Mouse (Mus musculus) adrenal gland, adult 18-20 months (tissue): Measurements from ENCODE around the gene Paox. TPM values are rescaled to one million over a fixed set of nuclear protein-coding genes. Genes with fewer than 3 reads are reported as not detected.

ENCODE experiments used
- DNase-seq, 2 experiments: peaks; one replicate each; pipeline ENCODE4 v3.0.0; 2021 to 2022; ENCODE audit warnings: low spot score in 2 of 2
- total RNA-seq, 2 experiments: library from RNA; stranded (reverse); gene quantifications; 1 replicate in 1 of 2; 2 replicates in 1 of 2; pipeline ENCODE4 v1.2.3; 2021

Paox gene
- total RNA-seq, 2 experiments from 2014 or later: 15.1 to 16.8 TPM

DNA sequence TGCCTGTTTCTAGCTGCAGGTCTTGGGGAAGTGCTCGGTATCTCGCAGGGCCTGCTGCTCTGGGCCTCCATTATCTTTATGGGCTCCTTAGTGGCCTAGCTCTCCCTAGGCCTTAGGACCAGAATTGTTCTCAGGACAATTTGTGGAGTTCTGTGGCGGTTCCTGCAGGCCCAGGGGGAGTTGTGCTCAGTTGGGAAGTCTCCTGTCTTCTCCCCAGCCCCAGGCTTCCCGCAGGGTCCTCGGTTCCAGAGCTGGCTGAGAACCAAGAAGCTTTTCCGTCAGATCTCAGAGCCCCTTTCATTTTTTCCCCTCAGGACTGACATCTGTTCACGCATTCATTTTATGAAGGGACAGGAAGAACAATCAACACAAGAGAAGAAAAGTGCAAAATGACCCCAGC lies 49.1 kb downstream of the Paox start, which contains the start of gene Olfr522:
Olfr522 (minus strand) TSS at position 101 of the 400 bp plus-strand sequence.
- no peak for DNase-seq

DNA sequence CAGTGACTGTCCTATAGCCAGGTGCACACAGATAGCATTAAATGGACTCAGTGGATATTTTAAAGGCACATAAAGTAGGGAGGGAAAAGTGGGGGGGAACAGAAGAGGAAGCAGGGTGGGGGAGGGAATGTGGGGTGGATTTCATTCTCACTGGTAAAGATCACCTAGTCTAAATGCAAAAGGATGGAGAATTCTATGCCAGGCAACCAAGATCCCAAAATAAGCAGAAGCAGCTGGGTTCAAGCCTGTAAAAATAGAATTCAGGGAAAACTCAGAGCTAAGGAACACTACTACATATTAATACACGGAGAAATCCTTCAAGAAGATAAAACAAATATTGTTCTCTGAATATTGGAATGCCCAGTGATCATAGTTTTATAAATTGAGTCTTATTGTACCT lies 52.4 kb downstream of the Paox start:
- DNase-seq: no peak

DNA sequence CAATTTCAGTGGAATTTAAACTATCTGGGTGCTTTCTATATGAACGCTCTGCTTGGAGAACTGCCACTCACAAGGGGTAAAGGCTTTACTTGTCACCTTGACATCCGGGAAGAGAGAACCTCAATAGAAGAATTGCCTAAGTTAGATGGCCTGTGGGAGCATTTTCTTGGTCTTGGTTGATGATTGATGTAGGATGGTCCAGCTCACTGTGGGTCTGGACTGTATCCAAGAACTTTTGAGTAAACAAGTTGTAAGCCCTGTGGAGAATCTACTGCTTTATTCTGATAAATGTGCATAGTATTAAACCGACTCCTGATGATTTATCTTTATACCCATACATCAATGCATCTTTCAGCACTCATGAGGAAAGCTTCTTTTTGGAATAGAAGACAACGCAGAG lies 53.8 kb downstream of the Paox start:
- no peak for DNase-seq

DNA sequence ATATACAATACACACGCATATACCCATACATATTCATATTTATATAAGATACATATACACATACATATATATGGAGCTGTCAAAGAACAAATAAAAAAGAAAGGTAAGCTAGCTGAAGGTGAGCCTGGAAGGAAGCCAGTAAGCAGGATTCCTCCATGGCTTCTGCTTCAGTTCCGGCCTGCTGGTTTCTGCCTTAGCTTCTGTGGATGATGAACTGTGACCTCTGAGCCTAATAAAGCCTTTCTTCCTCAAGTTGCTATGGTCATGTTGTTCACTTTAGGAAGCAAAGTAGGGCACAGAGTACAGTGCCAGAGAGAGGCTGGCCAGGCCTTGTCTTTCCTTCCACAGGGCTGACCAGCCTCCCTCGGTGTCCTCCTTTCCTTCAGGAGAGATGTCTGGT lies 55.3 kb downstream of the Paox start:
- no peak for DNase-seq

DNA sequence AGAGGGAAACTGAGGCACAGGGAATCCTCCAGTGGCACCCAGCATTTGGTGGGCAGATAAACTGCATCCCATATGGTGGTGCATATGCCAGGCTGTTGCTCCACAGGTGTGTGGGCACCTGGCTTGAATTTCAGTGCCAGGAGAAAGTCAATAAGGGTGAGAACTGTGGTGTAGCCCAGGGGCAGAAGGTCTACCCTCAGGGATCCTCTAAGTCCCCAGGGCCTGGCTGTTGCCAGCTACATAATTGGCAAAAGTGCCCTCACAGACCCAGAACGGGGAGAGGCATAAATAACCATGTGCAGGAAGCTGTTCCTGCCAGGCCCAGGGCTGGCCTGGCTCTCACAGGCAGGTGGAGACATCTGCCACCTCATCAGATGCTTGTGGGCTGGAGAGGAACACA lies 57.3 kb downstream of the Paox start, which contains the start of gene Olfr523:
Olfr523 (plus strand) TSS at position 282 of the 400 bp plus-strand sequence.
- no peak for DNase-seq

DNA sequence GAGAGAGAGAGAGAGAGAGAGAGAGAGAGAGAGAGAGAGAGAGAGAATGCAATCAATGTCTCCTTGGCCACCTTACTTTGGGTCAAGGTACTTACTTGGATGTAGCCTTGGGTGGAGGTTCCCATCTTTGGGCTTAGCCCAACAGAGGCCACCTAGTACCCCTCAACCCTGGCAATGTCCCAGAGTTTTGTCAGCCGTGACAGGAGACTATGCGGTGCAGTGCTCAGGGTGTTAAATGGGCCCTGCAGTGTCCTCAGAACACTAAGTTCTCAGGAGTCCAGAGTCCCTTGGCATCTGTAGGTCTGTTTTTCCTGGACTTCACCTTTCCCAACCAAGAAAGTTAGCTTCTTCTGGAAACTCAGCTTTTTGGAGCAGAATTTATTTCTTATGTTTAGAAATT lies 63.6 kb downstream of the Paox start:
- DNase-seq: no peak

DNA sequence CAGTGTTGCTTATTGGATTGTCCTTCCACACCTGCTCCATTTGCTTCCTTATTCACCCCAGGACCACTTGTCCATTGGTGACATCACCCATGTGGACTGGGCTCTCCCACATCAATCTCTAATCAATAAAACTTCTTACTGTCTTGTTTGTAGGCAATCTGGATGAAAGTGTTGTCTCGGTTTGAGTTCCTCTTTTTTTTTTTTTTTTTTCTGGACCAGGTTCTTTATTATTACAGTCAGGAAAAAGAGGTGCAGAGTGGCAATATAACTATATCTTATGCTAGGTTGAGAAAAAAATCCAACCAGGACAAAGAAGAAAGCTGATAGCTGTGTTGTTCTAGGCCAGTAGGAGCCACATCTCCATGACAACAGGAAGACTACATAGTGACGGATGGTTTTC lies 65.1 kb downstream of the Paox start:
- no peak for DNase-seq

DNA sequence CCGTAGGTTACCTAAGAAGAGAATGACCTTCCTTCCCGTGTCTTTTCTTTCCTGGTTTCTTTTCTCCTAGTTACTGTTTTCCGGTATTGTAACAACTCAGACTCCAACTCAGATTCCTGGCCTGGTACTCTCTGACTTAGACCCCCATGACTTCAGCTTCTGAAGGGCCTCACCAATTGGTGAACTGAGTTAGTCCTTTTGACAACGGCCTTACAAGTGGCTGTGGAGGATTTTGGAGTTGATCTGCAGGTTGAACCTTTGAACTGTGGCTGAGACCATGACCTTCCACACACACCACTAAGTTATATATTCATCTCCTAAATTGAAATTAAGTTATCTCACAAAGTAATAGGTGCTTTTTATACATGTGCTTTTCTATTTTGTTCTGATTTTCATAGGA lies 68.6 kb downstream of the Paox start:
- DNase-seq: no peak

Other genes starting within 250 kb of the Paox start
- 1 to 10 TPM in 1 of 2 experiments, under 1 TPM in 1; 0.93 to 1.2 TPM for gene Kndc1, start 221.1 kb upstream of the Paox start, total RNA-seq
- gene Utf1, start 172.0 kb upstream of the Paox start, total RNA-seq: not detected
- gene 6430531B16Rik, start 137.0 kb upstream of the Paox start, total RNA-seq: not detected
- 1 to 10 TPM; 1.9 to 6.9 TPM for gene Adam8, start 123.2 kb upstream of the Paox start, total RNA-seq
- 10 to 100 TPM; 16.3 to 23.5 TPM for gene Zfp511, start 79.4 kb upstream of the Paox start, total RNA-seq
- gene Tubgcp2, start 79.1 kb upstream of the Paox start, total RNA-seq: 10 to 100 TPM; 18.5 to 22.8 TPM
- gene Msx3, start 66.7 kb upstream of the Paox start, total RNA-seq: not detected
- gene Caly, start 33.3 kb upstream of the Paox start, total RNA-seq: 1 to 10 TPM; 6.2 to 7.5 TPM
- not detected for gene Prap1, start 22.4 kb upstream of the Paox start, total RNA-seq
- gene Fuom, start 13.4 kb upstream of the Paox start, total RNA-seq: 10 to 100 TPM; 55.7 to 64.0 TPM
- gene Echs1, start 677 bp downstream of the Paox start, total RNA-seq: 100 to 1,000 TPM; 472 to 511 TPM
- 10 to 100 TPM; 28.6 to 31.4 TPM for gene Mtg1, start 21.8 kb downstream of the Paox start, total RNA-seq
- under 1 TPM; 0.58 to 0.80 TPM for gene Sprn, start 39.1 kb downstream of the Paox start, total RNA-seq
- gene Olfr522, start 49.0 kb downstream of the Paox start, total RNA-seq: not detected
- not detected for gene Olfr523, start 57.4 kb downstream of the Paox start, total RNA-seq
- not detected for gene Olfr524, start 90.2 kb downstream of the Paox start, total RNA-seq
- gene Cd163l1, start 102.5 kb downstream of the Paox start, total RNA-seq: not detected
- gene 5830411N06Rik, start 131.5 kb downstream of the Paox start, total RNA-seq: not detected
- gene Olfr525, start 205.1 kb downstream of the Paox start, total RNA-seq: not detected
- gene Olfr527, start 218.2 kb downstream of the Paox start, total RNA-seq: not detected
- not detected for gene Olfr60, start 245.9 kb downstream of the Paox start, total RNA-seq